Mouse (Mus musculus): ENCODE data around the gene Sh3bgrl2.

- TF ChIP-seq CTCF (IDR thresholded peaks at IDR 0.05; ENCODE audit: borderline replicate concordance, extremely low read depth, insufficient read depth, insufficient read length) = no peak
- TF ChIP-seq POLR2A (IDR thresholded peaks at IDR 0.05; ENCODE audit: borderline replicate concordance, extremely low read depth, insufficient read depth, insufficient read length, poor library complexity, severe bottlenecking) = no peak
These were observed 1.7 kb downstream of the Sh3bgrl2 start for GRCm38 (mm10) chr9:83549866-83550265.
